Mouse (Mus musculus) CD4-positive naive resting alpha-beta T cell, adult 76 days (primary cell): ENCODE measurements around the gene Vdac2. TPM values are rescaled to one million over a fixed set of nuclear protein-coding genes. Genes with fewer than 3 reads are reported as not detected.

Experiments used
- total RNA-seq: library from RNA; stranded (reverse); gene quantifications from one replicate; pipeline ENCODE4 v1.2.4, GENCODE M21; 2023

The Vdac2 gene
- total RNA-seq, result 136 TPM

DNA sequence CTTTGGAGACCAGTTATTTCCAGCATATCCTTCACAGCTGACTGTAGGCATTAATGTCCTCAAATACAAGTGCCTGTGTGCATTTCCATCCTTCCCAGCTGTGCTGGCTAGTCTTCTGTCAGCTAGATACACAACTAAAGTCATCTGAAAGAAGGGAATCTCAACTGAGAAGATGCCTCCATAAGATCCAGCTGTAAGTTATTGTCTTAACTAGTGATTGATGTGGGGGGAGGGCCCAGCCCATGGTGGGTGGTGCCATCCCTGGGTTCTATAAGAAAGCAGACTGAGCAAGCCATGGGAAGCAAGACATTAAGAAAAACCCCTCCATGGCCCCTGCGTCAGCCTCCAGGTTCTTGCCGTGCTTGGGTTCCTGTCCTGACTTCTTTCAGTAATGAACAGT, at the start of gene Vdac2:
Vdac2 (plus strand) TSS at position 301 of the 400 bp plus-strand sequence.

GRCm38 (mm10) chr14:21848166-21849154, 23.4 kb downstream of the Vdac2 start, which contains the start of gene Comtd1:
Gene Comtd1 (minus strand): TSS chr14:21848977.

Other genes with a start within 250 kb of the Vdac2 start
- not detected for gene Dupd1, start 110.7 kb upstream of the Vdac2 start, total RNA-seq
- 53.1 TPM for gene Samd8, start 74.7 kb upstream of the Vdac2 start, total RNA-seq
- gene Dusp13, start 74.1 kb upstream of the Vdac2 start, total RNA-seq, result not detected
- 6.9 TPM for gene Comtd1, start 23.7 kb downstream of the Vdac2 start, total RNA-seq
- 0.18 TPM for gene Zfp503, start 164.4 kb downstream of the Vdac2 start, total RNA-seq
- not detected for gene Lrmda, start 194.5 kb downstream of the Vdac2 start, total RNA-seq